Mouse (Mus musculus) heart, adult 2 months (tissue): ENCODE results near the gene Btnl9. TPM values are rescaled to one million over a fixed set of nuclear protein-coding genes. Genes with fewer than 3 reads are reported as not detected.

ENCODE experiments used
- DNase-seq, 2 experiments: peaks; one replicate each; pipeline ENCODE4 v3.0.0; 2021
- H3K27ac ChIP-seq: fragments of 200-600 bp; 2 replicates; pipeline ENCODE4 v1.8.1; 2022
- H3K27me3 ChIP-seq: fragments of 200-500 bp; 2 replicates; pipeline ENCODE4 v1.6.1; 2012; ENCODE audit warnings: mild to moderate bottlenecking, low read length, inconsistent platforms, mixed read lengths; ENCODE audit not compliant: control insufficient read depth, insufficient read depth
- H3K36me3 ChIP-seq: fragments of 200-500 bp; 2 replicates; pipeline ENCODE4 v1.6.1; 2012; ENCODE audit warnings: low read length, inconsistent platforms; ENCODE audit not compliant: control insufficient read depth, insufficient read depth
- H3K4me1 ChIP-seq: fragments of 200-500 bp; 2 replicates; pipeline ENCODE4 v1.6.1; 2011; ENCODE audit warnings: low read length; ENCODE audit not compliant: control insufficient read depth, insufficient read depth
- H3K4me3 ChIP-seq: fragments of 200-600 bp; 2 replicates; pipeline ENCODE4 v1.8.1; 2022
- H3K79me2 ChIP-seq: fragments of 200-500 bp; replicated peaks from 2 replicates; pipeline ENCODE4 v1.6.1; 2012; ENCODE audit warnings: mild to moderate bottlenecking, inconsistent platforms, low read length, moderate library complexity, mixed read lengths; ENCODE audit not compliant: control insufficient read depth, insufficient read depth
- H3K9ac ChIP-seq: fragments of 200-500 bp; 2 replicates; pipeline ENCODE4 v1.6.1; 2012; ENCODE audit warnings: low read depth, mild to moderate bottlenecking, control low read depth, inconsistent platforms, low read length, mixed read lengths
- CTCF ChIP-seq: fragments of 200-600 bp; IDR thresholded peaks from 2 replicates; pipeline ENCODE4 v1.8.1; 2022; ENCODE audit warnings: antibody characterized with exemption, mild to moderate bottlenecking, moderate library complexity
- EP300 ChIP-seq: fragments of 200-500 bp; IDR thresholded peaks from 2 replicates; pipeline ENCODE4 v1.6.1; 2011; ENCODE audit warnings: low read depth, low read length, control low read depth; ENCODE audit not compliant: insufficient read depth
- POLR2A ChIP-seq: fragments of 200-500 bp; IDR thresholded peaks from 2 replicates; pipeline ENCODE4 v1.6.1; 2011; ENCODE audit warnings: mild to moderate bottlenecking, low read depth, low read length, control low read depth; ENCODE audit not compliant: insufficient read depth
- WGBS: fragments of 180-500 bp; shearing (Covaris S2); methylation state at CpG from one replicate; pipeline ENCODE4 v1.1.7; 2018; 5-methylcytosine and 5-hydroxymethylcytosine counted together
- intact Hi-C: fragments of 180-260 bp; cut with DNase I; formaldehyde crosslinking; loops from one replicate; pipeline ENCODE4 v1.15.1; 2025
- polyA plus RNA-seq: library from polyadenylated mRNA; depleted of rRNA; stranded (reverse); fragments of >200 nt; gene quantifications from 2 replicates; pipeline ENCODE4 v1.2.3, GENCODE M21; 2012
- total RNA-seq, 2 experiments: library from RNA; stranded (reverse); gene quantifications; 2 replicates each; pipeline ENCODE4 v1.2.3; 2021

Btnl9 gene
- total and polyA plus RNA-seq, 3 experiments: 18.9 to 31.4 (median 25.0) TPM

DNA sequence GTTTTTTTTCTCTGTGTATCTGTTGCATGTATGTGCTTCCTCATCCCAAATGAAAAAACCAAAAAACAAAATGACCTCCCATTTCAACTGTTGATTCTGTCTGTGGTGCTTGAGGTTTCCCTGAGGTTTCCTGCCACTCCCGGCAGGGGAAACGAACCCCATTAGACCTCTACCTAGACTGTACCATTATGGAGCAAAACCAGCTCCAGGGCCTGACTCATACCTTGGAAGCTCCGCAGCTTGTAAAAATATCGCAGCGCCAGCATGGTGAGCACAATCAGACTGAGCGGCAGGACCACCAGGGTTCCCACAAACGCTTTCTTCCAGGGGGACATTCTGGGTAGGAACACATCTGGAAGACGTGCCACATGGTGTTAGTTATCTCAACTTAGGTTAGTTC, 11.6 kb downstream of the Btnl9 start:
- no peaks in the 10 kb centered on the region for H3K27me3 ChIP-seq
- 75% methylated on average over 8 of the region's 8 CpGs for WGBS
- H3K4me1 ChIP-seq: peaks cover 1% of the 10 kb centered on the region
- H3K36me3 ChIP-seq: peaks cover 3% of the 10 kb centered on the region
- H3K4me3 ChIP-seq: no peak overlapping the region
- H3K9ac ChIP-seq: no peak overlapping the region
- no peaks in the 10 kb centered on the region for H3K79me2 ChIP-seq
- H3K27ac ChIP-seq: no peak overlapping the region; the same call in 1 of the 2 replicates
- DNase-seq: no peak
- intact Hi-C loops: no loop called here
- TF ChIP-seq POLR2A (no peak), EP300 (no peak), CTCF (no peak)

DNA sequence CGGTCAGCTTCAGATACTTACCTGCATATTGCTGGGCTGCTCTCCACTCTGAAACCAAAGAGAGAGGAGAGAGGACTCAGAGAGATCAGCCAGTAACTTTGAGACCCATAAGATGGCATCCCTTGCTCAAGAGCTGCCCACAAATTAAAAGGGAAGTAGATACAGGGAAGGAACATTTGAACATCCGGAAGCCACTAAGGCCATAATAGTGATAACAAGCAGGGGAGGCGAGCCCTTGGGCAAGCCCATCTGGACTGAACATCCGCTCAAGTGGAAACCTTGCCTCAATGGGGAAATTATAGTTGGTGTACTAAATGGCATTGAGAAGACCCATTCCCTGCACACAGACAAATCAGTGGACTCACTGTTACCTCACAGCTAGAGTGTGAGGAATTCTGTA, 16.4 kb downstream of the Btnl9 start:
- Histone ChIP-seq H3K4me3 (no peak overlapping the region), H3K36me3 (peaks cover 3% of the 10 kb centered on the region; the same call in 1 of the 2 replicates), H3K79me2 (no peaks in the 10 kb centered on the region), H3K27me3 (no peaks in the 10 kb centered on the region; the same call in 1 of the 2 replicates), H3K4me1 (peaks cover 1% of the 10 kb centered on the region), H3K27ac (no peak overlapping the region), H3K9ac (no peak overlapping the region)
- WGBS: 84% methylated on average over 4 of the region's 4 CpGs
- DNase-seq: no peak
- TF ChIP-seq POLR2A: no peak
- no peak for TF ChIP-seq EP300
- no peak for TF ChIP-seq CTCF
- intact Hi-C loops: no loop called here

DNA sequence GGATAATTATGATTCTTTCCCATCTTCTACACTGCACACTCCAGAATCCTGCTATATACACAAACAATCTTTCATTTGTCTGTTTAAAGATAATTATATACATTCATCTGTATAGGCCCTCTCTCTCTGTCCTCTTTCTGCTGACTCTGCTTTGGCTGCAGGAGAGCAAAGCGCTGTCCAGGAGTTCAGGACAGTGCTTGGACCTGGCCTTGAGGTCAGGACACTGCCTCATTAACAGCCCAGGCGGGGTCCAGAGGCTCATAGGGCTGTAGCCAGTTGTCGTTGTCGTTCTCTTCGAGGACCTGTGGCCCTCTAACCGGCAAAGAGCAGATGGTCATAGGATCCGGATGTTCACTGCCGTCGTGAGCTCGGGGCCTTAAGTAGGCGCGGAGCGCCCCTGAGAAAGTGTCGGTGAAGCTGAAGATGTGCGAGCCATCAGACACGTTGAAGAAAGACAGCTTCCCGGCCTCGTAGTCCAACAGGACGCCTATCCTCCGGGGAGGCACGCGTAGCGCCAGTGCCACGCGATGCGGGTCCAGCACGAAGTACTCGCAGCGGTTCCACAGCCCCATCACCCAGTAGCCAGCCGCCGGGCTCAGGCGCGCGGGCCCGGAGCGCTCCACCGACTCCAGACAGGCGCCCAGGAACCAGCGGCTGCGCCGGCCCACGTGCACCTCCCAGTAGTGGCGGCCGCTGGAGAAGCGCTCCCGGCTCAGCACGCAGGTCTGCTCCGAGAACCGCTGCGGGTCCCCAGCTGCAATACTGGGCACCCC, 17.9 kb downstream of the Btnl9 start:
- H3K27ac ChIP-seq: no peak overlapping the region
- no peak overlapping the region for H3K4me3 ChIP-seq
- no peak for TF ChIP-seq EP300
- no peak for TF ChIP-seq CTCF
- TF ChIP-seq POLR2A: no peak
- peaks cover 3% of the 10 kb centered on the region; the same call in 1 of the 2 replicates for H3K36me3 ChIP-seq
- intact Hi-C loops: no loop called here
- H3K27me3 ChIP-seq: no peaks in the 10 kb centered on the region; the same call in 1 of the 2 replicates
- peaks cover 1% of the 10 kb centered on the region; the same call in 1 of the 2 replicates for H3K4me1 ChIP-seq
- no peaks in the 10 kb centered on the region for H3K79me2 ChIP-seq
- DNase-seq: no peak
- H3K9ac ChIP-seq: no peak overlapping the region
- WGBS: 34% methylated on average over 48 of the region's 50 CpGs

DNA sequence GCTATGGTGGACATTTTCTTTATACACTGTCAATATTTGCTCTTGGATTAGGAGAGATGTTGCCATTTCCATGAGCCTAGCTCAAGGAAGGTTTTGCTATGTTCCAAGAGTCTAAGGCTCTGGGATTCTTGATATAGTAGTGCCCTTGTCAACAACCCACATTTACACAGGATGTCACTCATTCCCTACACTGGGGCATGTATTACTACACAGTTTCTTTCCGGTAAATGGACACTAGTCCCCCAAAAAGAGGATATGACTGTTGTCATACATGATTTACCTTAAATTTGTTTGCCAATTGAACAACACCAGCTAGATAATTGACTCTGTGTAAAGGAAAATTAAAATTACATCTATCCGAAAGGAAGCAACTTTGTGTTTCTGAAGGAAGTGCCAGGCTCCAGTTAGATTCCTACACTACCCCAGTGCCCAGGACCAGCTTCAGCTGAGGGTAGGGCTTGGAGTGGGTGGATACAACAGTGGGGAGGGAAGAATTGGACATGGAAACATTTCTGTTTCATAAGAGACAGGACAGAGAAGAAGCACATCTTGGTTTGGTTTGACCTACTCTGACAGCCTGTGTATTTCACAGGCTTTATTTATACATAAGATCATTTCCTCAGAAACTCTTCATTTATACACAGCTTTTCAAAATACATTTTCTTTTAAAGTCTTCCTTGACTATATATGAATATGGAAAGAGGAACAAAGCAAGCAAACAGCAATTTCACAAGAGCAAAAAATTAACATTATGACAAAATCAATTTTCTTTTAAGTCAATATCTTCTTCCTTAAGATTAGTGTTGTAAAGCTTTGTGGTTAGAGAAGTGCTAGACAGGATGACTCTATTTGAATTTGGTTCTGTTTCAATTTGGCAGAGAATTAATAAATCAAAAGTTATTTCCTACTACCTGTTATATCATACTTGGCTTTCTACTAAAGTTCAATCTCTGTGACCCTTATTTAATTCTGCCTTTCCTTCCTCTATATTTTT, 29.8 kb downstream of the Btnl9 start:
- no peak for TF ChIP-seq POLR2A
- no peak for TF ChIP-seq EP300
- no peak overlapping the region for H3K9ac ChIP-seq
- intact Hi-C loops: no loop called here
- H3K27me3 ChIP-seq: no peaks in the 10 kb centered on the region
- peak overlapping the region; percentile 15; the same call in 1 of the 2 replicates for H3K27ac ChIP-seq
- H3K36me3 ChIP-seq: no peaks in the 10 kb centered on the region; the same call in 1 of the 2 replicates
- no peak overlapping the region for H3K4me3 ChIP-seq
- H3K79me2 ChIP-seq: no peaks in the 10 kb centered on the region
- no peak for DNase-seq
- WGBS: 72% methylated on average over 2 of the region's 2 CpGs
- peaks cover 5% of the 10 kb centered on the region for H3K4me1 ChIP-seq

DNA sequence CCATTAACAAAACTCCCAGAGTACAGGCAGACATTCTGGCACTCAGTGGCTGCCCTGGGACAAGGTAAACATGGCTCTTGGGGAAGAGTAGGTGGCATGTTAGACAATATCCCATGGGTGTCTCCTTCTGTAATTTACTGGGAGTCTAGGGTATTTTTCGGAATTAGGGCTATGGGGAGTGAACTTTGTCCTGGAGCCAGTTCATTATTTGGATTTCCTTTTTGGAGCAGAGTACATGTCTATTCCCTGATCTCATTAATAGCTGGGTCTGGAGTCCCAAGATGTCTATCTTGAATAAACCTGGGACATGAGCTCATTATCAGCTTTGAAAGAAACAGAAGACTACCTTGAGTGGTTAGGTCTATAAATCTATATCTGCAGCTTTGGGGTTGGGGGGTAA, 32.9 kb downstream of the Btnl9 start, which contains the start of gene Olfr1394:
TSS of gene Olfr1394 (plus strand) at position 301 of the 400 bp plus-strand sequence.
- TF ChIP-seq CTCF (no peak), EP300 (no peak)
- H3K36me3 ChIP-seq: no peaks in the 10 kb centered on the region; the same call in 1 of the 2 replicates
- peaks cover 5% of the 10 kb centered on the region for H3K4me1 ChIP-seq
- H3K79me2 ChIP-seq: no peaks in the 10 kb centered on the region
- DNase-seq: no peak
- H3K27ac ChIP-seq: peak within 1 kb of the TSS; percentile 47
- intact Hi-C loops: loop anchor here (2.0 kb wide), 1 partner anchor 37 kb away; no protein-coding TSS in a partner anchor
- WGBS: 40% methylated on average over 1 of the region's 1 CpGs
- H3K4me3 ChIP-seq: no peak within 1 kb of the TSS
- H3K9ac ChIP-seq: no peak within 1 kb of the TSS
- no peaks in the 10 kb centered on the region for H3K27me3 ChIP-seq
